Mouse (Mus musculus) intestine, embryonic 16.5 days (tissue): ENCODE data around the gene Cnn1. TPM values are rescaled to one million over a fixed set of nuclear protein-coding genes. Genes with fewer than 3 reads are reported as not detected.

Source experiments
- ATAC-seq: fragments of 200-750 bp; cut with Nextera tagmentation; 2 replicates; pipeline ENCODE4 v1.8.0; 2017; ENCODE audit warnings: moderate TSS enrichment, moderate library complexity
- H3K27ac ChIP-seq: fragments of 300-500 bp; sonication (generic); 2 replicates; pipeline ENCODE4 v1.5.1; 2014; ENCODE audit warnings: mild to moderate bottlenecking, low read length
- H3K27me3 ChIP-seq: fragments of 300-500 bp; sonication (generic); replicated peaks from 2 replicates; pipeline ENCODE4 v1.6.1; 2014; ENCODE audit warnings: low read length, control low read depth, mixed read lengths; ENCODE audit not compliant: control insufficient read depth, insufficient read depth
- H3K36me3 ChIP-seq: fragments of 300-500 bp; sonication (generic); 2 replicates; pipeline ENCODE4 v1.6.1; 2014; ENCODE audit warnings: low read length, control low read depth; ENCODE audit not compliant: control insufficient read depth, insufficient read depth
- H3K4me1 ChIP-seq: fragments of 300-500 bp; sonication (generic); 2 replicates; pipeline ENCODE4 v1.6.1; 2014; ENCODE audit warnings: low read length, control low read depth, mixed read lengths; ENCODE audit not compliant: control insufficient read depth, insufficient read depth
- H3K4me2 ChIP-seq: fragments of 300-500 bp; sonication (generic); 2 replicates; pipeline ENCODE4 v1.6.1; 2014; ENCODE audit warnings: low read depth, low read length, control low read depth
- H3K4me3 ChIP-seq: fragments of 300-500 bp; sonication (generic); 2 replicates; pipeline ENCODE4 v1.5.1; 2014; ENCODE audit warnings: mild to moderate bottlenecking, low read length
- H3K9ac ChIP-seq: fragments of 300-500 bp; sonication (generic); 2 replicates; pipeline ENCODE4 v1.6.1; 2014; ENCODE audit warnings: low read depth, low read length
- H3K9me3 ChIP-seq: fragments of 300-500 bp; sonication (generic); 2 replicates; pipeline ENCODE4 v1.6.1; 2016; ENCODE audit warnings: low read length, control low read depth; ENCODE audit not compliant: control insufficient read depth
- WGBS: fragments of 180-500 bp; shearing (Covaris S2); extraction: QIAGEN DNeasy Blood & Tissue Kit; methylation state at CpG from one replicate; pipeline ENCODE4 v1.1.7; 2014; 5-methylcytosine and 5-hydroxymethylcytosine counted together
- polyA plus RNA-seq: library from polyadenylated mRNA; unstranded; fragments of >200 nt; fragmentation: Nextera tagmentation; extraction: Ambion mirVana; gene quantifications from 2 replicates; pipeline ENCODE4 v1.2.1, GENCODE M21; 2015

The Cnn1 gene
- polyA plus RNA-seq: 324 and 348 TPM in 2 replicates

GRCm38 (mm10) chr9:22098993-22099696 lies at the start of gene Cnn1:
Gene Cnn1, plus strand, starts transcription at chr9:22099216.
- Histone ChIP-seq H3K27me3 (peaks cover 16% of the 10 kb centered on the region), H3K9me3 (no peaks in the 10 kb centered on the region), H3K4me1 (peaks cover 6% of the 10 kb centered on the region; the same call in 1 of the 2 replicates), H3K4me2 (peak within 1 kb of the TSS; percentile 19), H3K27ac (peak within 1 kb of the TSS; percentile 69), H3K9ac (peak within 1 kb of the TSS; percentile 53), H3K4me3 (peak within 1 kb of the TSS; percentile 31), H3K36me3 (no peaks in the 10 kb centered on the region)
- WGBS: 6% methylated on average over 14 of the region's 14 CpGs
- ATAC-seq: peak; percentile 52

- Histone ChIP-seq H3K4me2 (no peak overlapping the region), H3K27ac (no peak overlapping the region), H3K4me3 (no peak overlapping the region), H3K9me3 (no peaks in the 10 kb centered on the region), H3K36me3 (no peaks in the 10 kb centered on the region), H3K9ac (no peak overlapping the region), H3K4me1 (peaks cover 16% of the 10 kb centered on the region), H3K27me3 (peaks cover 32% of the 10 kb centered on the region)
- WGBS: 57% methylated on average over 11 of the region's 11 CpGs
- peak; percentile 3; the same call in 1 of the 2 replicates for ATAC-seq
Measured at GRCm38 (mm10) chr9:22049315-22049714, 49.7 kb upstream of the Cnn1 start.

GRCm38 (mm10) chr9:22049721-22050270 lies 49.2 kb upstream of the Cnn1 start:
- H3K4me1 ChIP-seq: peaks cover 21% of the 10 kb centered on the region
- peak; percentile 29 for ATAC-seq
- H3K27ac ChIP-seq: 0 out of 2 replicates have a peak overlapping the region, but pooled peaks have one; percentile 16
- 49% methylated on average over 4 of the region's 4 CpGs for WGBS
- H3K9ac ChIP-seq: no peak overlapping the region
- no peak overlapping the region for H3K4me2 ChIP-seq
- peaks cover 36% of the 10 kb centered on the region for H3K27me3 ChIP-seq
- H3K4me3 ChIP-seq: no peak overlapping the region
- H3K9me3 ChIP-seq: no peaks in the 10 kb centered on the region
- no peaks in the 10 kb centered on the region for H3K36me3 ChIP-seq

- ATAC-seq: peak; percentile 73
- WGBS: 1% methylated on average over 43 of the region's 43 CpGs
Measured at GRCm38 (mm10) chr9:22050351-22050889, 48.6 kb upstream of the Cnn1 start.

GRCm38 (mm10) chr9:22051161-22051957 lies 47.7 kb upstream of the Cnn1 start:
- Histone ChIP-seq H3K4me3 (peak overlapping the region; percentile 45), H3K4me2 (peak overlapping the region; percentile 77), H3K4me1 (peaks cover 23% of the 10 kb centered on the region), H3K36me3 (no peaks in the 10 kb centered on the region), H3K27me3 (peaks cover 42% of the 10 kb centered on the region), H3K27ac (no peak overlapping the region), H3K9me3 (no peaks in the 10 kb centered on the region), H3K9ac (peak overlapping the region; percentile 57)
- ATAC-seq: 0 out of 2 replicates have a peak, but pooled peaks have one; percentile 2
- 2% methylated on average over 66 of the region's 67 CpGs for WGBS

More at GRCm38 (mm10) chr9:22050351-22050889, 48.6 kb upstream of the Cnn1 start:
- Histone ChIP-seq H3K4me3 (peak overlapping the region; percentile 45), H3K4me1 (peaks cover 23% of the 10 kb centered on the region), H3K9me3 (no peaks in the 10 kb centered on the region), H3K9ac (peak overlapping the region; percentile 57; the same call in 1 of the 2 replicates), H3K27ac (no peak overlapping the region), H3K36me3 (no peaks in the 10 kb centered on the region), H3K4me2 (peak overlapping the region; percentile 77), H3K27me3 (peaks cover 42% of the 10 kb centered on the region)

GRCm38 (mm10) chr9:22051958-22052254 lies 47.1 kb upstream of the Cnn1 start, which contains the start of gene Elavl3:
Gene Elavl3, minus strand, starts transcription at chr9:22052023.
- Histone ChIP-seq H3K9me3 (no peaks in the 10 kb centered on the region), H3K36me3 (no peaks in the 10 kb centered on the region), H3K9ac (peak within 1 kb of the TSS; percentile 57), H3K27me3 (peaks cover 42% of the 10 kb centered on the region), H3K4me3 (peak within 1 kb of the TSS; percentile 45), H3K27ac (no peak within 1 kb of the TSS), H3K4me2 (peak within 1 kb of the TSS; percentile 77), H3K4me1 (peaks cover 23% of the 10 kb centered on the region)
- no peak for ATAC-seq
- WGBS: 2% methylated on average over 27 of the region's 28 CpGs

- H3K9ac ChIP-seq: no peak overlapping the region
- peaks cover 23% of the 10 kb centered on the region for H3K4me1 ChIP-seq
- no peaks in the 10 kb centered on the region for H3K9me3 ChIP-seq
- no peak for ATAC-seq
- WGBS: 19% methylated on average over 7 of the region's 7 CpGs
- peaks cover 42% of the 10 kb centered on the region for H3K27me3 ChIP-seq
- H3K4me3 ChIP-seq: no peak overlapping the region
- peaks cover 11% of the 10 kb centered on the region; the same call in 1 of the 2 replicates for H3K36me3 ChIP-seq
- H3K27ac ChIP-seq: no peak overlapping the region
- no peak overlapping the region for H3K4me2 ChIP-seq
Measured at GRCm38 (mm10) chr9:22053657-22054056, 45.4 kb upstream of the Cnn1 start.

- Histone ChIP-seq H3K4me3 (peak overlapping the region; percentile 25), H3K9me3 (no peaks in the 10 kb centered on the region), H3K4me1 (peaks cover 23% of the 10 kb centered on the region), H3K4me2 (peak overlapping the region; percentile 49), H3K27me3 (peaks cover 42% of the 10 kb centered on the region), H3K27ac (no peak overlapping the region), H3K9ac (no peak overlapping the region; the same call in 1 of the 2 replicates), H3K36me3 (peaks cover 16% of the 10 kb centered on the region)
- WGBS: 3% methylated on average over 32 of the region's 32 CpGs
- ATAC-seq: peak; percentile 57
Measured at GRCm38 (mm10) chr9:22054411-22055076, 44.5 kb upstream of the Cnn1 start.
